Mouse (Mus musculus) megakaryocyte, embryonic 14.5 days (primary cell): Measurements from ENCODE around the gene Hfe.

Source experiments
- FLI1 ChIP-seq: IDR thresholded peaks from 2 replicates; pipeline ENCODE4 v1.6.1; 2012; ENCODE audit warnings: low read length, inconsistent platforms, mixed read lengths
- GATA1 ChIP-seq: IDR thresholded peaks from 3 replicates; pipeline ENCODE4 v1.6.1; 2012; ENCODE audit warnings: mixed read lengths, low read length, inconsistent platforms, borderline replicate concordance

- TF ChIP-seq GATA1 (no peak), FLI1 (no peak)
These were observed 15.7 kb downstream of the Hfe start for GRCm38 (mm10) chr13:23694956-23695355.
